Mouse (Mus musculus): ENCODE measurements at regions not wholly inside any gene's neighbourhood (a gene's known extent, or its start where the extent isn't known, plus 50 kb on each side); places are given as distances from the start of the nearest gene placed in this dataset.

GRCm38 (mm10) chrX:51294797-51295506 is 88.6 kb upstream of the Mbnl3 start:
- peak; percentile 3 for DNase-seq (ENCODE audit: low read depth, low spot score)

- no peak for DNase-seq (ENCODE audit: low read depth, low spot score)
Measured at GRCm38 (mm10) chrX:51292310-51292709, 86.0 kb upstream of the Mbnl3 start.

- DNase-seq (ENCODE audit: low read depth, low spot score) = no peak
Measured at GRCm38 (mm10) chrX:51278270-51278669, 71.9 kb upstream of the Mbnl3 start.

- no peak for DNase-seq (ENCODE audit: low read depth, low spot score)
Measured at GRCm38 (mm10) chrX:51264746-51265145, 58.4 kb upstream of the Mbnl3 start.
